Mouse (Mus musculus) bone marrow, adult 2 months (tissue): ENCODE data around the gene Tnfaip8l2. TPM values are rescaled to one million over a fixed set of nuclear protein-coding genes. Genes with fewer than 3 reads are reported as not detected.
"Not testable (repeated sequence)": the region's sequence is repeated elsewhere in the genome, so short reads cannot be mapped to it uniquely, and the experiment has no call there.

Source experiments
- H3K27ac ChIP-seq: fragments of 200-500 bp; 2 replicates; pipeline ENCODE4 v1.5.1; 2012; ENCODE audit warnings: low read depth, mild to moderate bottlenecking, control low read depth, inconsistent platforms, low read length; ENCODE audit not compliant: control insufficient read depth, poor library complexity, insufficient read depth
- H3K4me1 ChIP-seq: fragments of 200-500 bp; 2 replicates; pipeline ENCODE4 v1.6.1; 2011; ENCODE audit warnings: low read length; ENCODE audit not compliant: control insufficient read depth, insufficient read depth
- H3K4me3 ChIP-seq: fragments of 200-500 bp; replicated peaks from 2 replicates; pipeline ENCODE3; 2011; ENCODE audit warnings: mild to moderate bottlenecking, low read depth, low read length, control low read depth; ENCODE audit not compliant: control insufficient read depth
- CTCF ChIP-seq: fragments of 200-500 bp; IDR thresholded peaks from 2 replicates; pipeline ENCODE4 v1.5.1; 2011; ENCODE audit warnings: low read length, control low read depth; ENCODE audit not compliant: control insufficient read depth, insufficient read depth
- POLR2A ChIP-seq: fragments of 200-500 bp; IDR thresholded peaks from 2 replicates; pipeline ENCODE4 v1.6.1; 2011; ENCODE audit warnings: low read depth, mild to moderate bottlenecking, control low read depth, low read length, borderline replicate concordance; ENCODE audit not compliant: control insufficient read depth
- WGBS: fragments of 180-500 bp; shearing (Covaris S2); methylation state at CpG from one replicate; pipeline ENCODE4 v1.1.7; 2018; 5-methylcytosine and 5-hydroxymethylcytosine counted together
- polyA plus RNA-seq: library from polyadenylated mRNA; stranded (reverse); fragments of >200 nt; gene quantifications from 2 replicates; pipeline ENCODE4 v1.2.4, GENCODE M21; 2011; ENCODE audit warnings: low replicate concordance; ENCODE audit not compliant: missing spikeins, insufficient read depth, insufficient read length

Gene Tnfaip8l2
- polyA plus RNA-seq, 1 experiment = 41.8 TPM

DNA sequence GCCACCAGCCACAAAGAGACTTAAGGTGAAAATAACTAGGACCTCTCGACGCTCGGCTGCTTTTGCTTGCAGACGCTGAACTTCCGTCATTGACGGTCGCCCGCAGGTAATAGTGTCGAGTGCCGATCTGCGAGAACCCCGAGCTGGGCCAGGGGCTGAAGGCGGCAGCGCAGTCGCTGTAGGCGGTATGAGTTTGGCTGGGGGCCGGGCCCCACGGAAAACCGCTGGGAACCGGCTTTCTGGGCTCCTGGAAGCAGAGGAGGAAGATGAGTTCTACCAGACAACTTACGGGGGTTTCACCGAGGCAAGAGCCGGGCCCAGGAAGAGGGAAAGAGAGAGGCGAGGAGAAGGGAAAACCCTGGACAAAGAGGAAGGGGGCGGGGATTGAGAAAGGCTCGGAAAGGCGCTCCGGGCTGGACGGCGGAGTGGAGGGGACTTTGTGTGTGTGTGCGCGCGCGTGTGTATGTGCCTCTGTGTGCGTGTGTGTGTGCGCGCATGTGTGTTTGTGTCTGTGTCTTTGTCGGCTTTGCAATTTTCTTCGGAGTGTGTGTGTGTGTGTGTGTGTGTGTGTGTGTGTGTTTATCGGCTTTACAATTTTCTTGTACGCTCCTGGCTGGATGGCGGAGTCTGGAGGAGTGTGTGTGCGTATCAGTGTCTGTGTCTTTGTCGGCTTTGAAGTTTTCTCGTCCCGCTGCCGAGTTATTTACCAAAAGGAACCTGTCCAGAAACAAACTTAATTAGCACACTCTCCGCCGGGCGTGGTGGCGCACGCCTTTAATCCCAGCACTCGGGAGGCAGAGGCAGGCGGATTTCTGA, 31.0 kb downstream of the Tnfaip8l2 start, which contains the start of gene Vps72:
TSS of gene Vps72 (plus strand) at position 112 of the 816 bp plus-strand sequence.
- TF ChIP-seq POLR2A (peak; percentile 67; the same call in 1 of the 2 replicates), CTCF (no peak)
- WGBS = 1% methylated on average over 54 of the region's 54 CpGs
- peak within 1 kb of the TSS; percentile 91 for H3K27ac ChIP-seq
- H3K4me3 ChIP-seq = peak within 1 kb of the TSS; percentile 99
- peaks cover 1% of the 10 kb centered on the region; the same call in 1 of the 2 replicates for H3K4me1 ChIP-seq

DNA sequence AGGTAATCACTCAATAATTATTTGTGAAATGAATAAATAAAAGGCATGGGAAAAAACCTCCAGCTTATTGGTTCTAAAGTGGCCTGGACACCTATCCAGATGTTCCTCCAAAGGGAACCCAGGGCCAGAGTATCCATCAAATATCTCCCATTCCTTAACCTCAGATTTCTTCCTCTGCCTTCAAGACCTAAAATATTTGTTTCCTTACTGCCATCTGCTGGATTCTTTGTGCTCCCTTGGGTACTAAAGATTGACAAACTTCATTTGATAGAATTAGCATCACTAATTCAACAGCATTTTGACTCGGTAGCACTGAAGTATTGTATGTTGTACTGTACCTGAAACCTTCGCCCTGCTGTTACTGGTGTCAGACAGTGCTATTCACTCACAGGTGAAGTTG, 34.3 kb downstream of the Tnfaip8l2 start:
- H3K4me3 ChIP-seq = no peak overlapping the region
- WGBS = 44% methylated on average over 2 of the region's 2 CpGs
- H3K4me1 ChIP-seq = no peaks in the 10 kb centered on the region; the same call in 1 of the 2 replicates
- H3K27ac ChIP-seq = no peak overlapping the region
- no peak for TF ChIP-seq CTCF
- TF ChIP-seq POLR2A = no peak

DNA sequence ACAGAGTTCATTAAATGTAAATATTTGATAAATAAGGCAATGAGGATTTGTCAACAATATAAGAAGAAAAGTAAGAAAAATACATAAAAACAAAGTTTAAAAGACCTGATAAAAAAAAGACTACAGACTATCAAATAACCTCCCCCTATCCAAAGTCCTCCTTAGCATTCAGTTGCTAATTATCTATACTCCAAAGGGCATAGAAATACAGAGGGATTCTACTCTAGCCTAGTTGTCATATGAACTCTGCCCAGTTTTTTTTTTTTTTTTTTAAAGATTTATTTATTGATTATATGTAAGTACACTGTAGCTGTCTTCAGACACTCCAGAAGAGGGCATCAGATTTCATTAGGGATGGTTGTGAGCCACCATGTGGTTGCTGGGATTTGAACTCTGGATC, 34.9 kb downstream of the Tnfaip8l2 start:
- not testable (repeated sequence) for H3K27ac ChIP-seq, H3K4me3 ChIP-seq, H3K4me1 ChIP-seq

DNA sequence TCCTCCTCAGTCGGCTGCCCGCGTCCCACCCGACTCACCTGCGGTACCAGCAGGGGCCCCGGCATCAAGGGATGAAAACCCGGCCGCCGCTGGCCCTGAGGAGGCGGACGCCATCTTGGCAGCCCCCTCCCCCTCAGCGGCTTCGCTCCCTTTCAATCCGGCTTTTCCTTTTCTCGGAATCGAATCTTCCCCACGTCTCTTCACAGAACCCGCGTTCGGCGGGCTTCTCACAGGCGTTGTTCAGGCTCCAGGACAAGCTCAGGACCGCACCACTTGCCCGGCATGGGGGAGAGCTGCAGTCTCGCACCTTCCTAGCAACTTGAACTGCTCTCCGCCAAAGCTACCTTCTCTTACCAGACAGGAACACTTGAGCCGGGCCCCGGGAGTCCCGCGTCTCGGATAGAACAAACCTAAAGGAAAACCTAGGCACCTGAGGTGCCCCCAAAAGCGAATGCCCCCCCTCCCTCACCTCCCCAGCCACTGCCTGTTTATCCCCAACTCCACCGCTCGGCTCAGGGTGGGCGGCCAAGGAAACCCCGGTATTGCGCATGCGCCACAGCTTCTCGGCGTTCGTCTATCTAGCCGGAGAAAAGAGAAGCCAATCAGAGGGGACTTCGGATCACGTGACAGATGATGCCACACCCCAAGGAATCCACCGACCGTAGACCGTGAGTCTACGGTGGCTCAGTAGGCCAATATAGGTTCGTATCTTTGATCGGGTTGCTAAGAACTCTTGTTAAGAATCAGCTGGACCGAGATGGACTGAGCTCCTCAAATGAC, 35.6 kb downstream of the Tnfaip8l2 start, which contains the start of gene Pip5k1a:
TSS of gene Pip5k1a (minus strand) at position 593 of the 780 bp plus-strand sequence.
- H3K4me3 ChIP-seq = peak within 1 kb of the TSS; percentile 93
- H3K27ac ChIP-seq = peak within 1 kb of the TSS; percentile 83
- H3K4me1 ChIP-seq = no peaks in the 10 kb centered on the region; the same call in 1 of the 2 replicates
- TF ChIP-seq CTCF (no peak), POLR2A (peak; percentile 70; the same call in 1 of the 2 replicates)
- under 1% methylated on average over 51 of the region's 51 CpGs for WGBS

DNA sequence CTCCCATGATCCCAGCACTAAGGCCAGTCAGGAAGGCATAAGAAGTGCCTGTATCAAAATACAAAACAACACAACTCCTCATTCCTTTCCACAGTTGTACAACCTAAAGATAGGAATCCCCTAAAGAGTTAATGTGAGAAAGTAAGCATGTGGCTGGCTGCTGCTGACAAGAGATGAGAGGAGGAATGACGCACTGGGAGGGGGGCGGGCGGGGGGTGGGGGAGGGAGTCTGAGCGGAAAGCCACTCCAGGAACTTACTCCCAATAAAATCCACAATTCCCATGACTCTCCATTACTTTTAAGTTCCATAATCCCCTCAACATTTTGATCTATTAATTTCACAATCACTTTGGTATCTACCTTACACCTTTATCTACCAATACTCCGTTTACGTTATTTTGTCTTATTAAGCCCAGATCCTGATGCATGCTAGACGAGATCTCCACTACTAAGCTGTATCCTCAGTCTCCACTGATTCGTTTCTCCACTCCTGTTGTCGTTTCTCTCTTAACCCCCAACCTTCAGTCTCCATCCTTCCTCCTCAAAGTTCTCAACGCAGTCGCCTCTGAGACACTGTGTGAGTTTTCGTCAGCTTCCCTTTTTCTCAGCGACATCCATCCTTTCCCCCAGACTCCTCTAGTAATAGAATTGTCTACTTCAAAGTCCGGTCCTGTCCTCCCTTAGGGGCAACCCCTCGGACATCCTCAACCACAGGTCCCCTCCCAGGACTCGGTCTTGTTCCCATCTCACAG, 36.4 kb downstream of the Tnfaip8l2 start:
- under 1% methylated on average over 16 of the region's 16 CpGs for WGBS
- H3K4me1 ChIP-seq = no peaks in the 10 kb centered on the region; the same call in 1 of the 2 replicates
- peak overlapping the region; percentile 83 for H3K27ac ChIP-seq
- H3K4me3 ChIP-seq = peak overlapping the region; percentile 93
- no peak for TF ChIP-seq CTCF

- Histone ChIP-seq H3K4me3 (peak overlapping the region; percentile 50), H3K27ac (no peak overlapping the region), H3K4me1 (no peaks in the 10 kb centered on the region; the same call in 1 of the 2 replicates)
- 6% methylated on average over 4 of the region's 4 CpGs for WGBS
- TF ChIP-seq CTCF (no peak), POLR2A (no peak)
These were observed 37.0 kb downstream of the Tnfaip8l2 start for GRCm38 (mm10) chr3:95105121-95105520.

DNA sequence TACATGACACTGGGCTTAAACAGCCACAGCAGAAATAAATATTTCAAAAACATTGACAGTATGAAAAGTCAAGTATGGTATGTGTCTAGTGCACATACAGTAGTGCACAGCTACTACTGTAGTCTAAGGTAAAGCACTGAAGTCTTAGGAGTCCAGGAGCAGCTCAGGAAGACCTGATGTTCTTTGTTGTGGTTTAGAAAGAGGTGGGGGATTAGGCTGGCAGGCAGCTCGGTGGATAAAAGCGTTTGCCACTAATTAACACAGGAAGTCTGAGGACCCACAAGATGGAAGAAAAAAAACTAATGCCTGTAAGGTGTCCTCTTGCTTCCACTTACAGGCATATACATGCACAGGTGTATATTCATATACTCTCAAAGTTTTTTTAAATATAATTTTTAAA, 41.3 kb downstream of the Tnfaip8l2 start:
- no peaks in the 10 kb centered on the region; the same call in 1 of the 2 replicates for H3K4me1 ChIP-seq
- WGBS = 9% methylated on average over 2 of the region's 2 CpGs
- no peak overlapping the region for H3K27ac ChIP-seq
- TF ChIP-seq POLR2A = no peak
- no peak for TF ChIP-seq CTCF
- H3K4me3 ChIP-seq = no peak overlapping the region

Other genes with a start within 250 kb of the Tnfaip8l2 start
- 30.8 and 35.6 TPM in 2 replicates for gene Selenbp1, start 209.3 kb downstream of the Tnfaip8l2 start, polyA plus RNA-seq
- 4.5 and 22.2 TPM in 2 replicates for gene Rfx5, start 188.3 kb downstream of the Tnfaip8l2 start, polyA plus RNA-seq
- gene Pi4kb, start 167.6 kb downstream of the Tnfaip8l2 start, polyA plus RNA-seq = 43.1 and 63.2 TPM in 2 replicates
- gene Zfp687, start 126.9 kb downstream of the Tnfaip8l2 start, polyA plus RNA-seq = 10.6 and 21.1 TPM in 2 replicates
- gene Psmd4, start 99.7 kb downstream of the Tnfaip8l2 start, polyA plus RNA-seq = 288 and 328 TPM in 2 replicates
- 22.5 and 38.8 TPM in 2 replicates for gene Pip5k1a, start 35.4 kb downstream of the Tnfaip8l2 start, polyA plus RNA-seq
- gene Vps72, start 31.3 kb downstream of the Tnfaip8l2 start, polyA plus RNA-seq = 17.0 and 39.0 TPM in 2 replicates
- gene Tmod4, start 17.9 kb downstream of the Tnfaip8l2 start, polyA plus RNA-seq = 4.5 and 6.1 TPM in 2 replicates
- gene Scnm1, start 8.3 kb downstream of the Tnfaip8l2 start, polyA plus RNA-seq = 72.6 and 130 TPM in 2 replicates
- gene Lysmd1, start 8.3 kb downstream of the Tnfaip8l2 start, polyA plus RNA-seq = 9.4 and 10.9 TPM in 2 replicates
- gene Sema6c, start 18.1 kb upstream of the Tnfaip8l2 start, polyA plus RNA-seq = 0.49 and 1.2 TPM in 2 replicates
- 28.4 and 28.5 TPM in 2 replicates for gene Gabpb2, start 75.6 kb upstream of the Tnfaip8l2 start, polyA plus RNA-seq
- gene Cdc42se1, start 86.4 kb upstream of the Tnfaip8l2 start, polyA plus RNA-seq = 39.5 and 54.7 TPM in 2 replicates
- 6.0 and 9.1 TPM in 2 replicates for gene Mllt11, start 89.8 kb upstream of the Tnfaip8l2 start, polyA plus RNA-seq
- 0.52 TPM in 1 of 2 replicates, not detected in the other for gene Gm128, start 99.2 kb upstream of the Tnfaip8l2 start, polyA plus RNA-seq
- 1.7 TPM in 1 of 2 replicates, not detected in the other for gene Bnipl, start 108.8 kb upstream of the Tnfaip8l2 start, polyA plus RNA-seq
- gene Mindy1, start 139.0 kb upstream of the Tnfaip8l2 start, polyA plus RNA-seq = 50.3 and 67.0 TPM in 2 replicates
- gene Prune1, start 139.7 kb upstream of the Tnfaip8l2 start, polyA plus RNA-seq = 8.3 and 12.4 TPM in 2 replicates
- 3.8 and 4.3 TPM in 2 replicates for gene Anxa9, start 164.8 kb upstream of the Tnfaip8l2 start, polyA plus RNA-seq
- gene Cers2, start 172.4 kb upstream of the Tnfaip8l2 start, polyA plus RNA-seq = 70.3 and 159 TPM in 2 replicates
- gene Setdb1, start 214.8 kb upstream of the Tnfaip8l2 start, polyA plus RNA-seq = 13.9 and 27.0 TPM in 2 replicates